Mouse (Mus musculus) forebrain, embryonic 13.5 days (tissue): ENCODE results near the gene Ubl7. TPM values are rescaled to one million over a fixed set of nuclear protein-coding genes. Genes with fewer than 3 reads are reported as not detected.

Experiments
- ATAC-seq: fragments of 200-750 bp; cut with Nextera tagmentation; 2 replicates; pipeline ENCODE4 v1.8.0; 2017
- H3K27ac ChIP-seq: fragments of 300-500 bp; sonication (generic); 2 replicates; pipeline ENCODE4 v1.5.1; 2015; ENCODE audit warnings: inconsistent platforms, mild to moderate bottlenecking, moderate library complexity
- H3K27me3 ChIP-seq: fragments of 300-500 bp; sonication (generic); 2 replicates; pipeline ENCODE4 v1.6.1; 2015; ENCODE audit warnings: mild to moderate bottlenecking, inconsistent platforms
- H3K36me3 ChIP-seq: fragments of 300-500 bp; sonication (generic); 2 replicates; pipeline ENCODE4 v1.6.1; 2015; ENCODE audit warnings: mild to moderate bottlenecking, inconsistent platforms; ENCODE audit not compliant: poor library complexity, severe bottlenecking
- H3K4me1 ChIP-seq: fragments of 300-500 bp; sonication (generic); 2 replicates; pipeline ENCODE4 v1.6.1; 2015; ENCODE audit warnings: inconsistent platforms
- H3K4me2 ChIP-seq: fragments of 300-500 bp; sonication (generic); 2 replicates; pipeline ENCODE4 v1.6.1; 2015; ENCODE audit warnings: inconsistent platforms, mild to moderate bottlenecking, moderate library complexity
- H3K4me3 ChIP-seq: fragments of 300-500 bp; sonication (generic); 2 replicates; pipeline ENCODE4 v1.5.1; 2015; ENCODE audit warnings: mild to moderate bottlenecking, inconsistent platforms
- H3K9ac ChIP-seq: fragments of 300-500 bp; sonication (generic); 2 replicates; pipeline ENCODE4 v1.6.1; 2015; ENCODE audit warnings: mild to moderate bottlenecking, inconsistent platforms
- H3K9me3 ChIP-seq: fragments of 300-500 bp; sonication (generic); replicated peaks from 2 replicates; pipeline ENCODE4 v1.6.1; 2016; ENCODE audit warnings: inconsistent platforms
- WGBS: fragments of 180-500 bp; shearing (Covaris S2); methylation state at CpG from one replicate; pipeline ENCODE4 v1.1.7; 2015; 5-methylcytosine and 5-hydroxymethylcytosine counted together
- polyA plus RNA-seq: library from polyadenylated mRNA; unstranded; fragments of >200 nt; fragmentation: Nextera tagmentation; extraction: Ambion mirVana; gene quantifications from 2 replicates; pipeline ENCODE4 v1.2.1, GENCODE M21; 2015

The Ubl7 gene
- polyA plus RNA-seq, 1 experiment from 2014 or later, result 165 TPM

DNA sequence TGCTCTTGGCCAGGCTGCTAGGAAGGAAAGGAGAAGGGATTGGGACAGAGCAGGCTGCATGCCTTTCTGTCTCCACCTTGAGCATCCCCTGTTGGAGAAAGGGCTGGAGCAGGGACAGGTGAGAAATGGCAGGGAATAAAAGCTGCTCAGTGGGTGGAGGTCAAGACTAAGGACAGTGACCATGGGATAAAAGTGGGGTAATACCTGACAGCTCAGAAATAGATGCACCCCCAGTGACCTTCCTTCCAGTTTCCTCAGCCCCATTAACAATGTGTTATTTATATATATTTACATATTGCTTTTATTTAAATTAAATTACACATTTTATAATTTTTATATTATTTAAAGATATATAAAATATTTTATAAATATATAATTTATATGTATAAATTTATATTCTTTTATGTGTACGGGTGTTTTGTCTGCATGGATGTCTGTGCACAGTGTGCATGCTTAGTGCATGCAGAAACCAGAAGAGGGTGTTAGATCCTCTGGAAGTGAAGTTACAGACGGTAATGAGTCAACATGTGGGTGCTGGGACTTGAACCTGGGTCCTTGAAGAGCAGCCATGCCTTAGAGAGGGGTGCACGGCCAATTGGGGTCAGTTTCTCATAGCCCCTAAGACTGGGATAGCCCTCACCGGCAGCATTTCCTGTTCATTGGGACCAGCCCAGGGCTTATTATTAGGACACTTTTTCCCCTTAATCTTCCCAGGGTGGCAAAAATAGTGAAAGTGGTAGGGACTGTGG is 52.6 kb downstream of the Ubl7 start:
- WGBS, result 87% methylated on average over 4 of the region's 4 CpGs
- Histone ChIP-seq H3K36me3 (peaks cover 34% of the 10 kb centered on the region), H3K9me3 (no peaks in the 10 kb centered on the region), H3K27ac (no peak overlapping the region), H3K4me2 (no peak overlapping the region), H3K4me3 (no peak overlapping the region), H3K9ac (no peak overlapping the region), H3K27me3 (no peaks in the 10 kb centered on the region), H3K4me1 (no peaks in the 10 kb centered on the region)
- ATAC-seq, result no peak

DNA sequence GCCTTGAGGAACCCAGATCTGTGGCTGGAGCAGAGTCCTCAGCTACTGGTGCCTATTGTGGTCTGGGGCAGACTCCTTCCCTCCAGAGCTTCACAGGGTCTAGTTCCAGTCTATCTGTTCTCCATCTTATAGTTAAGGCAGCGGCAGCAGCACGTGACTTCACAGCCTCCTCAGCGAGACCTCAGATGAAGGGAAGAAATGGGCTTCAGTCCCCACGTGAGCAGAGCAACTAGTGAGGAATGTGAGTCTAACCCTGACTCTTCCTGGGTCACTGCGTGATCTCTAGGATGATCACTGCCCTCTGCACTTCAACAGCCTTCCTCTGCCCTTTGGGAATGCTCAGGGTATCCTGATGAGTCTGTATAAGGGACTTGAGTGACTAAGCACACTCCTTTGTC is 53.2 kb downstream of the Ubl7 start:
- no peaks in the 10 kb centered on the region for H3K9me3 ChIP-seq
- ATAC-seq, result no peak
- no peaks in the 10 kb centered on the region for H3K27me3 ChIP-seq
- WGBS, result 86% methylated on average over 5 of the region's 5 CpGs
- no peak overlapping the region for H3K9ac ChIP-seq
- H3K4me3 ChIP-seq, result no peak overlapping the region
- H3K36me3 ChIP-seq, result peaks cover 31% of the 10 kb centered on the region
- no peak overlapping the region for H3K4me2 ChIP-seq
- no peak overlapping the region for H3K27ac ChIP-seq
- H3K4me1 ChIP-seq, result no peaks in the 10 kb centered on the region

DNA sequence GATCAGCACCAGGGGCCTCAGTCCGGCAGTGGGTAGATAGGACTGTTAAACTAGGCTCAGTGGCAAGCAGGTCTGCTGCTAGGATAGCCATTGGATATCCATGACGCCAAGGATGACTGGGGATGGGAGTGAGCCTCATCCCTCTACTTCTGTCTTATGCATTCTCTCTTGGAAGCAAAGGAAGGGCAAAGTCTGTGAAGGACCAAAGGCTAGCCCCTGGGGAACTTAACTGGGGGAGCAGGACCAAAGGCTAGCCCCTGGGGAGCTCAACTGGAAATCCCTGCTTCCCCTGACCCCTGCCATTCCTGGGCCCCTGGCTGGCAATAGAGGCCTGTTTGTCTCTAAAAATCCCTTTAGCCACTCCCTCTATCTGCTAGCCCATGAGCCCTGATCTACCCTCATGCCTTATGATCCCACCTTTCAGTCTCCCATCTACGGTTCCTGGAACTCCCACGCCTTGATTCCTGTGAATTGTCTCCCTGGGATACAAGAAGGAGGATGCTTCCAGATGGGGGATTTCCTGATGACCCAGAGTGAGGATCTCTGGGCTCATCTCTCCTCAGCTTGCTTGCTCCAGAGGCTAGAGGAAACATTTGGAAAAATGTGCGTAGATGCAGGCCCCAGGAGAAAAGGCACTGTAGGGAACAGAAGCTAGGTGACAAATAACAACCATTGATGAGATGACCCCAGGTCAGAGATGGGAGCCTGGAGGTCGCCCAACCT is 53.9 kb downstream of the Ubl7 start:
- H3K9ac ChIP-seq, result no peak overlapping the region
- H3K4me3 ChIP-seq, result no peak overlapping the region
- 71% methylated on average over 6 of the region's 6 CpGs for WGBS
- no peak overlapping the region for H3K4me2 ChIP-seq
- H3K9me3 ChIP-seq, result no peaks in the 10 kb centered on the region
- H3K27me3 ChIP-seq, result no peaks in the 10 kb centered on the region
- H3K27ac ChIP-seq, result 0 out of 2 replicates have a peak overlapping the region, but pooled peaks have one; percentile 10
- H3K36me3 ChIP-seq, result peaks cover 29% of the 10 kb centered on the region
- H3K4me1 ChIP-seq, result no peaks in the 10 kb centered on the region
- ATAC-seq, result no peak

DNA sequence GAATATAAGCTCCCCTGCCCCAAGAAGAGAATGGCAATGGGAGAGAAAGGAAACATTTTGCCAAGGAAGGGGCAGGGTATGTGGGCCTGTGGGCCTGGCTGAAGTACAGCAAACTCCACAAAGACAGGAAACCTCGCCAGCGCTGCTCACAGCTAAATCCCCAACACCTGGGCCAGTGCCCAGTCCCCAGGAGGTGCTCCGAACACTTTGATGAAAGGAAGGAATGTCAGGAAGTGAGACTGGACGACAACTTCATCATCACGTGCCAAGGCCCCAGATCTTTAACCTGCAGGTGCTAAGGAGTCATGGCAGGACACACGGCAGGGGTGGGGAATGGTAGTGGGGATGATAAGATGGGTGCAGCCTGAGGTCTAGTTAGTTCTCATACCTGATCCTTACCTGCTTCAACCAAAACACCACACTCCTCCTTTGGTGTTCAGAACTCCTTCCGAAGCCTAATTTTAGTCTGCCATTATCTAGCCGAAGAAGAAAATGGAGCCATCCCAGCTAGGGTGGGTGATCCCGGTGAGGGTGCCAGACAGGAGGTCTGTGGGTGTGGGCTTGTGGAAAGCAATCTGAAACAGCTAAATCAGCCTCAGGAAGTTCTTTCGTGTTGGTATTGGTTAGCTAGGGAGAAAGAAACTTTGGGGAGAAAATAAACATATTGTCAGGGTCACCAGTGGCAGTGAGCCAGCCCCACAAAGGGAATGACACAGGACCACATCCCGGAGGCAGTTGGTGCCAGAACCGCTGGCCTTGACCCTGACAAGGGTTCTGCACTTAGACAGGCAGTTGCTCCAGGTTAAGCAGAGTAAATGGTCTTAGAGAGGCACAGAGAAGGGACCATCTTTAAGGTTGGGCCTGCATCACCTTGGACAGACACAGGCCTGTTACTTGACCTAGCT is 54.8 kb downstream of the Ubl7 start:
- no peaks in the 10 kb centered on the region for H3K9me3 ChIP-seq
- H3K4me3 ChIP-seq, result no peak overlapping the region
- no peak overlapping the region for H3K4me2 ChIP-seq
- ATAC-seq, result no peak
- H3K27me3 ChIP-seq, result no peaks in the 10 kb centered on the region
- peaks cover 21% of the 10 kb centered on the region for H3K36me3 ChIP-seq
- no peaks in the 10 kb centered on the region for H3K4me1 ChIP-seq
- no peak overlapping the region for H3K9ac ChIP-seq
- H3K27ac ChIP-seq, result no peak overlapping the region
- 75% methylated on average over 12 of the region's 12 CpGs for WGBS

DNA sequence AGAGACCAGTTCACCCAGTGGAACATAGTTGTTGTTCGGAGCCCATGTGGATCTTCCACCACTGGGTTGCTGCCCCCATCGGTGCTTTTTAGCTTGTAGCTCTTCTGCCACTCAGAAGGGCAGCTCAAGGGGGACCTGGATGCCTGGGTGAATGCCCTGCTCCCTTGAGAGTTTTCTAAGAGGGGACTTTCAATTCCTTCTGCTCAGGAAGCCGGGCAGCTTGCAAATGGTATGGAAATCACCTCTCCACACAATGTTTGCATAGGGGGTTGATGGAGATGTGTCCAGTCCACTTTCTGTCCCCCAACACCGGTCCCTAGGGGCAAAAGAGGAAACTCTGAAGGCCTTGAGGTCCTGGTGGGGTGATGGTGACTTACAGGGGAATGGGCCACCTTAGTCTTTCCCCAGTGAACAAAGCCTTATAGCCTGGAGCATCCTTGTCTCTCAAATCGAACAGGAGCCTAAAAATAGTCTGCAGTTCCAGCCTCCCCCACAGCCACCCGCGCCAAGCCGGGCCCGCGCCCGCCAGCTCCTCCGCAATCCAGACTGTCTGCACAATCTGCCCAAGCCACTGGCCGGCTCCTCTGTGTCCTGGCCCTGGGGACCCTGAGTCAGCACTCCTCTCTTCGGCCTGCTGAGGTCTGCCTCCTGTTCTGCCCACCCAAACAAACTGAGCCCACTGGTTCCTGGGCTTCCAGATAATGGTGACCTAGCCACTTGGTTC is 56.6 kb downstream of the Ubl7 start:
- WGBS, result 86% methylated on average over 14 of the region's 14 CpGs
- no peak overlapping the region for H3K9ac ChIP-seq
- H3K36me3 ChIP-seq, result peaks cover 5% of the 10 kb centered on the region
- no peak for ATAC-seq
- H3K4me3 ChIP-seq, result no peak overlapping the region
- no peak overlapping the region for H3K27ac ChIP-seq
- H3K27me3 ChIP-seq, result no peaks in the 10 kb centered on the region
- H3K4me1 ChIP-seq, result no peaks in the 10 kb centered on the region
- no peaks in the 10 kb centered on the region for H3K9me3 ChIP-seq
- no peak overlapping the region for H3K4me2 ChIP-seq

DNA sequence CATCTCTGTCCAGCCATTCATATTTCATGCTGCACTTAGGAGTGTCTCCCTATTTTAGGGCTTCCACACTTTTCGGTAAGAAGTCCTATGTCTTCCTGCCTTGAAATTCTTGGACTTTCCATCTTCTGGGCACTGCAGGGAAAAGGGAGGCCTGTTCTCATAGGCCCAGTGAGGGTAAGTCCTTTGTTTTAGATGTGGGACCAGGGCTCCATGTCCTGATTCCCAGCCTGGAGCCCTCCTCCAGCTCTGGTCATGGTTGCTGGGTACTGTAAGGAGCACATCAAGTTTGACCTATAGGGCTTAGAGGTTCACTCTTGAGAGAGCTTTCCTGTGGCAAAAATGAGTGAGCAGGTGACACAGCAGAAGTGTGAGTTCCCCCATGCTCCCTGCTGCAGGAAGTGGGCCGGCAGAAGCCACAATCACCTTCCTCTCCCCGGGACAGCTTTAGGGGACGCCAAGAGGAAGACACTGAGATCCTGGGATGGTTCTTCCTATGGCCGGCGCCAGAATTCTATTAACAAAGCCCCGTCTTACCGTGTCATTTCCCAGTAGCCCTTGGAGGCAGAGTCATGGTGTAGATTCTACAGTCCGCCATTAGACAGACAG is 57.5 kb downstream of the Ubl7 start:
- H3K9ac ChIP-seq, result no peak overlapping the region
- H3K36me3 ChIP-seq, result no peaks in the 10 kb centered on the region
- ATAC-seq, result no peak
- no peak overlapping the region for H3K27ac ChIP-seq
- WGBS, result 91% methylated on average over 9 of the region's 9 CpGs
- no peaks in the 10 kb centered on the region for H3K9me3 ChIP-seq
- H3K4me3 ChIP-seq, result no peak overlapping the region
- H3K4me1 ChIP-seq, result no peaks in the 10 kb centered on the region
- H3K27me3 ChIP-seq, result no peaks in the 10 kb centered on the region
- no peak overlapping the region for H3K4me2 ChIP-seq

DNA sequence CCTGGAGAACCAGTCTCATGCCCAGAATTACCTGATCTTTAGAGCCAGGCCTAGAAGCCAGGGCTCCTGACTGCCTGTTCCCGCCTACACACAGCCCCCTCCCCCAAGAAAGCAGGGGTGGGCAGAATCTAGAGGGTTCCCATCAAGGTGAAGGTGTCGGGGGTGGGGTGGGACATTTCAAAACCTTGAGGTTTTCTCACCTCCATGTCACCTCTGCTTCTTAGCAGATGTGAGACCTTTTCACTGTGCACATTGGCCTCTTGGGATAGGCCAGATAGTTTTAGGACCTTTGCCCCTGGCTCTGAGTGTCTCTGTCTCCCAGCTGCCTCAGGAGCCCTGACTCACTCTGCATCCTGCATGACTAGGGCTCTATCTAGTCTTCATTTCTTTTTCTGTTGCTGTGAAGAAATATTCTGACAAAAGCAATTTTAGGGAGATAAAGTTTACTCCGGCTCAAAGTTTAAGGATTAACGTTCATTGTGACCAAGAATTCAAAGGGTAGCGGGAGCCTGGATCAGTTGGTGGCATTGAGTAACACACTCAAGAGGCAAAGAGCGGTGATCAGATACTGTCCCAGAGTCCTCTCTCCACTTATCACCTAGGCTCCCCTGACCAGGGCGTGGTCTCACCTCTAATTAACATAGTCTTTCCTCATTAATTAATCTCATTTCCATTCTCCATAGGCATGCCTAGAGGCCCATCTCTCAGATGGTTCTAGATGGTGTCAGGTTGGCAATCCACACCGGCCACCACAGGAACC is 58.2 kb downstream of the Ubl7 start:
- no peaks in the 10 kb centered on the region for H3K27me3 ChIP-seq
- no peaks in the 10 kb centered on the region for H3K36me3 ChIP-seq
- H3K4me2 ChIP-seq, result no peak overlapping the region
- 91% methylated on average over 8 of the region's 8 CpGs for WGBS
- H3K4me1 ChIP-seq, result no peaks in the 10 kb centered on the region
- no peaks in the 10 kb centered on the region for H3K9me3 ChIP-seq
- ATAC-seq, result no peak
- no peak overlapping the region for H3K27ac ChIP-seq
- no peak overlapping the region for H3K4me3 ChIP-seq
- no peak overlapping the region for H3K9ac ChIP-seq

DNA sequence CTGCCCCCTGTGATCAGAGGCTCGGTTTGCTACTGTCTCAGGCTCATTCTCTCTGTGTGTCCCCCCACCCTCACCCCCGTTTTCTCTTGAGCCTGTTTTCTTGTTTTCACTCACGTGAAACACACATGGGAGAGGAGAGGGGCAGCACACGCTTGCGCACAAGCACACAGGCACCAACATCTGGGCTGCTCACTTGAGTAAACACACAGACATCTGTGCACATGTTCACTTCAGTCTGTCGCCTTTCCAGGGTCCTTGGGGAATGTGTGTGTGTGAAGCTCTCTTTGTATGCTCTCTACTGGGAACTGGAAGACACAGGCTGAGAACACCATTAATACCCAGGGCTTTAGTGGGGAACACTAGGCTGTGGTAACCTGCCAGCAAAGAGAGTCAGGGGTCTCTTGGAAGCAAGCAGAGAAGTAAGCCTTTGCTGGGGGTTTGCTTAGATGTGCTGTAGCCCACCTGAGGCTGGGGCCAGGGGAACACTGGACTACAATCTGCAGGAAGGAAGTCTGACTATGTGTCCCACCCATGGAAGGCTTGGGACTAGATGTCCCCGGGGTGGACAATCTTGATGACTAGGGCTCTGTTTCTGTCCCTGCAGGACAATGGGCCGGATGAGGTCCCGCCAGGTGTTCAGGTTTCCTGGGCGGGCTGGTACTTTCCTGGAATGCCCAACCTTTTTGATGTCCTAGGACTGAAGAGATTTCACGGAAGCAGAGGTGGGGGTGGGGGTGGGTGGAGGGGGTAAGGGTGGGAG is 59.1 kb downstream of the Ubl7 start:
- Histone ChIP-seq H3K9me3 (no peaks in the 10 kb centered on the region), H3K36me3 (no peaks in the 10 kb centered on the region), H3K4me3 (no peak overlapping the region), H3K4me1 (no peaks in the 10 kb centered on the region), H3K4me2 (no peak overlapping the region), H3K27ac (no peak overlapping the region), H3K9ac (no peak overlapping the region), H3K27me3 (no peaks in the 10 kb centered on the region)
- no peak for ATAC-seq
- WGBS, result 87% methylated on average over 11 of the region's 11 CpGs

DNA sequence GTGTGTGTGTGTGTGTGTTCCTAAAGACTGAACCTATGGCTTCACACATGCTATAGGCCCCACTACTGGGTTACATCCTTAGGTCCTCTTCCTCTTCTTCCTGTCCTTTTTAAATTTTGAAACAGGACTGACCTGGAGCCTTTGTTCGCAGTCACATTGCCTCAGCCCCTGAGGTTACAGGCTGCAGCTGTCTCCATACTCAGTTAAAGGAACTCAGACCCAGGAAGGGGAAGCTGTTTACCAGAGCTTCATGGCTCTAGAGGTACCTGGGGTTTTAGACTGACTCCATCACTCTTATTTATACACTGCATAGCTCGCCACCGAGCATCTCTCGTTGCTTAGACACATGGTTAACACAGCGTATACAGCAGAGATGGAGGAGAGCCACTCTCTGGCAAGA is 60.6 kb downstream of the Ubl7 start:
- H3K36me3 ChIP-seq, result no peaks in the 10 kb centered on the region
- H3K9me3 ChIP-seq, result no peaks in the 10 kb centered on the region
- no peaks in the 10 kb centered on the region for H3K4me1 ChIP-seq
- H3K27me3 ChIP-seq, result no peaks in the 10 kb centered on the region
- H3K27ac ChIP-seq, result no peak overlapping the region
- no peak overlapping the region for H3K4me3 ChIP-seq
- ATAC-seq, result no peak
- no peak overlapping the region for H3K9ac ChIP-seq
- WGBS, result 96% methylated on average over 5 of the region's 5 CpGs
- no peak overlapping the region for H3K4me2 ChIP-seq

DNA sequence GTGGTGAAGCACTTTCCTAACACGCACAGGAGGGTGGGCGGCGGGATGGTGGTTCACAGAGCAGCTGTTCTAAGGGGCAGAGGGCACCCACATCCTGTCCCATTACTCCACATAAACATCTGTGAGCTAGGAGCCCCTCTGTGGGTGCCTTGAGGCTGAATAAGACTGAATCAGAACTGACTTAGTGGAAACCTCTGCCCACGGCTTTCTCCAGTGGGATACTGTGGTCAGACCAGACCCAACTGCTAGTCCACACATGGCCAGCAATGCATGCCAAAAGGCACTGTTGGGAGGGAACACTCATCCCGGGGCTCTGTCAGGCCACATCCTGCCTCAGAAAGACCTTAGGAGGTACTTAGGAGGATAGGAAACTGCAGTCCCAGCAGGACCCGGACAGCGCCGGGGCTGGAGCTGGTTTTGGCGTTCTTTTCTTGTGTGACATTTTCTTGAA is 61.4 kb downstream of the Ubl7 start:
- 73% methylated on average over 9 of the region's 9 CpGs for WGBS
- no peak for ATAC-seq
- Histone ChIP-seq H3K4me1 (no peaks in the 10 kb centered on the region), H3K36me3 (no peaks in the 10 kb centered on the region), H3K9me3 (no peaks in the 10 kb centered on the region), H3K27ac (no peak overlapping the region), H3K4me2 (no peak overlapping the region), H3K4me3 (no peak overlapping the region), H3K9ac (no peak overlapping the region), H3K27me3 (no peaks in the 10 kb centered on the region)
